Mouse (Mus musculus): ENCODE data around the gene Iglon5.
A peak's percentile ranks its signal among the peaks of the same experiment; 100 is the strongest.

Iglon5 gene

GRCm38 (mm10) chr7:43465344-43466098 is 24.4 kb downstream of the Iglon5 start:
- peak; percentile 90 for DNase-seq (ENCODE audit: low spot score)

GRCm38 (mm10) chr7:43464864-43465343 is 25.0 kb downstream of the Iglon5 start:
- DNase-seq (ENCODE audit: low spot score) = no peak

GRCm38 (mm10) chr7:43463976-43464375 is 25.9 kb downstream of the Iglon5 start:
- DNase-seq (ENCODE audit: low spot score) = no peak

- no peak for DNase-seq (ENCODE audit: low spot score)
Observed at GRCm38 (mm10) chr7:43462851-43463250, 27.0 kb downstream of the Iglon5 start, which contains the start of gene Vsig10l. Gene Vsig10l (plus strand): TSS chr7:43463151.

GRCm38 (mm10) chr7:43454371-43454770 is 35.5 kb downstream of the Iglon5 start:
- no peak for DNase-seq (ENCODE audit: low spot score)

- DNase-seq (ENCODE audit: low spot score) = peak; percentile 22
Observed at GRCm38 (mm10) chr7:43453599-43454355, 36.1 kb downstream of the Iglon5 start.

GRCm38 (mm10) chr7:43452609-43453008 is 37.3 kb downstream of the Iglon5 start:
- peak; percentile 14 for DNase-seq (ENCODE audit: low spot score)

GRCm38 (mm10) chr7:43451726-43452125 is 38.1 kb downstream of the Iglon5 start:
- DNase-seq (ENCODE audit: low spot score) = no peak

- no peak for DNase-seq (ENCODE audit: low spot score)
Observed at GRCm38 (mm10) chr7:43449811-43450210, 40.1 kb downstream of the Iglon5 start.

GRCm38 (mm10) chr7:43448246-43448645 is 41.6 kb downstream of the Iglon5 start:
- no peak for DNase-seq (ENCODE audit: low spot score)

- no peak for DNase-seq (ENCODE audit: low spot score)
Observed at GRCm38 (mm10) chr7:43447801-43448200, 42.1 kb downstream of the Iglon5 start.

- DNase-seq (ENCODE audit: low spot score) = peak; percentile 94
Observed at GRCm38 (mm10) chr7:43443917-43444293, 46.0 kb downstream of the Iglon5 start, which contains the start of the genes Etfb and Gm45233. Gene Etfb (plus strand): TSS chr7:43444083. Gene Gm45233 (plus strand): TSS chr7:43444128.

GRCm38 (mm10) chr7:43443126-43443916 is 46.6 kb downstream of the Iglon5 start:
- peak; percentile 89 for DNase-seq (ENCODE audit: low spot score)

- DNase-seq (ENCODE audit: low spot score) = no peak
Observed at GRCm38 (mm10) chr7:43442684-43443083, 47.2 kb downstream of the Iglon5 start.

GRCm38 (mm10) chr7:43441071-43441470 is 48.8 kb downstream of the Iglon5 start:
- no peak for DNase-seq (ENCODE audit: low spot score)

- no peak for DNase-seq (ENCODE audit: low spot score)
Observed at GRCm38 (mm10) chr7:43440482-43440881, 49.4 kb downstream of the Iglon5 start, which contains the start of gene Cldnd2. Gene Cldnd2 (plus strand): TSS chr7:43440782.

- no peak for DNase-seq (ENCODE audit: low spot score)
Observed at GRCm38 (mm10) chr7:43438611-43439010, 51.3 kb downstream of the Iglon5 start.

GRCm38 (mm10) chr7:43436341-43437255 is 53.3 kb downstream of the Iglon5 start, which contains the start of gene Nkg7:
Gene Nkg7 (plus strand): TSS chr7:43437073.
- no peak for DNase-seq (ENCODE audit: low spot score)

- DNase-seq (ENCODE audit: low spot score) = no peak
Observed at GRCm38 (mm10) chr7:43434676-43435075, 55.2 kb downstream of the Iglon5 start.

GRCm38 (mm10) chr7:43432891-43433290 is 57.0 kb downstream of the Iglon5 start:
- DNase-seq (ENCODE audit: low spot score) = no peak

- no peak for DNase-seq (ENCODE audit: low spot score)
Observed at GRCm38 (mm10) chr7:43429500-43429899, 60.4 kb downstream of the Iglon5 start.

Data from urinary bladder, postnatal 14 days (tissue).